Mouse (Mus musculus) stomach, postnatal 0 days (tissue): ENCODE measurements around the gene Vcam1.

ENCODE experiments used
- CTCF ChIP-seq: IDR thresholded peaks from 2 replicates; pipeline ENCODE4 v1.5.1; 2016; ENCODE audit warnings: antibody characterized with exemption, low read depth, mild to moderate bottlenecking, moderate library complexity
- EP300 ChIP-seq: optimal IDR thresholded peaks from 2 replicates; pipeline ENCODE3; 2016; ENCODE audit warnings: antibody characterized with exemption

- TF ChIP-seq CTCF = no peak
- no peak for TF ChIP-seq EP300
Measured at GRCm38 (mm10) chr3:116175106-116175505, 45.6 kb upstream of the Vcam1 start.
